Mouse (Mus musculus): ENCODE data around the gene Tspan8.

Gene Tspan8

DNA sequence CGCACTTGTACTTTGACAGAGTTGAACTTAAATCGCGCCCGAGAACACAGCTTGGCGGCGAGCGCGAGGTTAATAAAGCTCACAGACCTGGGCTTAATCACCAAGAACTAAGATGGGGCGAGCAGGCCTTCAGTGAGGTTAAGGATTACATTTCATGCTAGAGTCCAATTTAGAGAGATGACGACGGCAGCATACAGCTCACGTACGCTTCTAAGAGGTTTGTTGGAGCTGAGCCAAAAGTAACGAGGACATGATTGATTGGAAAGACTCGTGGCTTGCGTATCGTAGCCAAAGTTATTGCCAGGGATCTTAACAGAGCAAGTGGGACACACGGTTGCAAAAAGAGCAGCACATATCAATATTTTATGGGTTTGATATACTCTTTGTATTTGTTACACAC is 30.3 kb downstream of the Tspan8 start:
- DNase-seq: no peak

DNA sequence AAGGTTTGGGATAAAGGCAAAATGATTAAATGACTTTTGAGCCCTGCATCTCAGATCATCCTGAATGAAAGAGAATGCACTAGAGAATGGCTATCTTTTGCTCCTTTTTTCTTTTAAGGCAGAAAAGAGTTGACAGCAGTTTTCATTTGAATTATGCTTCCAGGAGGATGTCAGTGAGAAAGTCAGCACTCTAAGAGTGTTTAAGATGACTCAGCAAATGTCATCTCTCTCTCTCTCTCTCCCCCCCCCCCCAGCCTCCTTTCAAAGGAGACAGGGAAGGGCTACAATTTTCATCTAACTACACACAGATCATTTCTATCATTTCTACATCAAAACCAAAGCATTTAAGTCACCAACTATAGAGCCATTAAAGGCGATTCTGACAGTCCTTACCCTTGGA is 31.9 kb downstream of the Tspan8 start:
- no peak for DNase-seq

DNA sequence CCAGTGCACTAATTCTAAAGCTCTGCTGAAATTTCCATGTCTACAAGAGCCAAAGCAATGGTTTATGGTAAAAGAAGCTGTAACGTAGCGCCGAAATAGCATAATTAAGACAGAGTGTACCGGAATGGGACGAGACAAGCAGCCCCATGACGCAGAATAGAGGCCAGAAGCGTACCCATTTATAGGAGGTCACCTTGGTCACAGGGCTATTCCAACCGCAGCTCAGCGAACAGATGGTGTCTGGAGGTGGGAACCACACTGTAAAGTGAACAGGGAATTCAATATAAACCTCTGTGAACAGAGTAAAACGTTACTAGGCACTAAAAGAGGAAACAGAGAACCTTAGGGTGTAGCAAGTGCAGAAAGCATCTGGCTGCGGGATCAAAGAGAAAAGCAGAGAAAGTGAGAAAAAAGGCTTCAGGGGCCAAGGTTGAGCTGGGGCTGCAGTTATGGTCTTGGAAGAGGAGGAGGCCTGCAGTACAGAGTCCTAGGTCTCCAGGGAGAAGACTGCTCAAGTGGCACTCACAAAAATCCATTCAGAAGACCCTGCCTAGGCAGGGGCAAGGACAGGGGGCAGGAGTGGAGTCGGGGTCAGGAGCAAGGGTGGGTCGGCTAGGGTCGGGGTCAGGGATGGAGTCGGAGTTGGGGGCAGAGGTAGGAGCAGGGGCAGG is 43.7 kb downstream of the Tspan8 start:
- no peak for DNase-seq

DNA sequence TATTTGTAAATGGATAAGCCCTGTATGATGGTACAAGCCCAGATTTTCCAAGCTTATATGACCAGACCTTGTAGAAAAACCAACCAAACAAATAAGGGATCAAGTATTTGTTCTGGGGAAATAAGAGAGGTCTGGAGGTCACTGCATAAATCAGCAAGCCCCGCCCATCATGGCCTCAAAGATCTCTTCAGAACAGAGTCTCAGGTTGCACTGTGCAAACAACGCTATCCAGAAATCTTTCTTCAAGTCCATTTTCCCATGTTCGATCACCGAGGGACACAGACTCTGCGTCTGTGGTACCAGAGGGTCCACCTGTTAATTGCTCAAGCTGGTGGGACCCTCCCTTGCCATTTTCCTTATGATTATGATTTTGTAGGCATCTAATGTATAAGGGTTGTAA is 45.3 kb downstream of the Tspan8 start:
- DNase-seq: no peak

DNA sequence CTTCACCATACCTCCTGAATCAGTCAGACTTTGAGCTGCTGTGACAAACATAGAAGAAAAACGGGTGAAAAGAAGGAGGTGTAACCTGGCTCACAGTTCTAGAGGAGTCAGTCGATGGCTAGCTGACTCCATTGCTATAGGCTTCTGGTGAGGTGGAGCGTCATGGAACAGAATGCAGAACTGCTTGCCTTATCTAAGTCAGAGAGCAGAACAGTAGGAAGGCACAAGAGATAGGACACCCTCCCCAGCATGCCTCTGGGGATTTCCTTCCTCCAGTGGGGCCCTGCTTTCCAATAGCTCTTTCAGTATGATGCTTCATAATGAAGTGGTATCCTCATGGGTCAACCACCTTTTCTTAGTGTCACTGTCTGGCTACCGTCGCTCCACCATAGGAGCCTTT is 66.1 kb downstream of the Tspan8 start:
- no peak for DNase-seq

DNA sequence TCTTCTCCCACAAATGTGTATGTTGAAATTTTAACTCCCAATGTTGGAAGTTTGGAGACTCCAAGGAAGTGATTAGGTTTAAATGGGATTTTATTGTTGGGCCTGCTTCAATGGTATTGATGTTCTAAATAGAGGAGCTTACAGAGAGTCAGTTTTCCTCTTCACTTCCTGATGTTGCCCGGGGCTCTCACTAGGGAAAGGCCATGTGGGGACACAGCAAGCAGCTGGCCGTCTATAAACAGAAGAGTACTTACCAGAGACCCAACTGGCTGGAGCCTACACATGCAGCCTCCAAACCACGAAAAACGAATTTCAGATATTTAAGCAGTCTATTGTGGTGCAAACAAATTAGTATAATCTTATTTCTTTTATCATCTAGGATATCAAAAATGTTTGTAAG is 75.3 kb downstream of the Tspan8 start:
- DNase-seq: no peak

DNA sequence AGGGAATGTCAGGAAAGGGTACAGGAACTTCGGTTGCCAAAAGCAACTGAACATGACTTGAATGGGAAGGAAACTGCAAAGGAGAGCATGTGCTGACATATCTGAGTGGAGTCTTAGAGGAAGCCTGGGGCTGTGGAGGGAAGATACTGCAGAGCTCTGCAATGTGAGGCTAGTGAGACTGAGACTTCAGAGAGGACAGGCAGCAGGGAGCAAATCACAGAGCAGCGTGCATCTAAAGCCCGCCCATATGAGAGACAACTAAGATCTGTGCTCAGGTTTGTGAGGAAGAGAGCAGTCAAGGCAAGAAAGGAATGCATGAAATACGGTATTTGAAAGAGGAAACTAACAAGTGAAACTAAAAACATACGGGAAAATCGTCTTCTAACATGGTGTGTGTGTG is 76.3 kb downstream of the Tspan8 start:
- DNase-seq: no peak

DNA sequence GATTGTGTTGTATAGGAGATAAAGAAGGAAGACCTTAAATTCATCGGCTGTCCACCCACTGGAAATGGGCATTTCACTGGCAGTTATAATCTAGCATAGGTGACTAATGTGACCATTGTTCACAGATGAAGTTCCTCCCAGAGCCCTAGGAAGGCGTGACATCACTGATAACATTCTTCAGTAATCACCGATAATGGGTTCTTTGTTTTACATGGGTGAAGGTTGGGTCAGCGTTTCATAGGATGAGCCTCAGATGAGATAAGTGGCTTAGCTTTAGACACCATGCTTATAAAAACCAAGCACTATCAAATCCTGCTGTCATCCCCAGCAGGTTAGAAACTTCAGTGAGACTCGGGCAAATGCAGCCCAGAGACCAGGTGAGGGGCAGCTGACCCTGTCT is 77.4 kb downstream of the Tspan8 start:
- no peak for DNase-seq

DNA sequence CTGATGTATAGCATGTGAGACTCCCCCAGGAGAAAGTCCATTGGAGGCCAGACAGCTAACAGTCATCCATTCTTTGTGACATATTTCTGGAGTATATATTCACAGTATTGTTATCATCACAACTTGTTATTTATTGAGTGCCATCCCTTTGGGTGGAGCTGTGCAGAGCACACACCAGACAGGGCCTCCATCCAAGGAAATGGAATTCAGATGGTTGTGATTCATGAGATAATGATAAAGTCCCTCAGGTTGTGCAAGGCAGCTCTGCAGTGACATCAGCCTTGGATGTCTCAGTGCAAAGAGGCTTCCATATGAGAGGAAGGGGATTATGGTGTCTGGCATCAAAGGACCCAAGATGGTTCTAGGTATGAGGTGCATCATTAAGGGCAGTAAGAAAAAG is 80.1 kb downstream of the Tspan8 start:
- no peak for DNase-seq

DNA sequence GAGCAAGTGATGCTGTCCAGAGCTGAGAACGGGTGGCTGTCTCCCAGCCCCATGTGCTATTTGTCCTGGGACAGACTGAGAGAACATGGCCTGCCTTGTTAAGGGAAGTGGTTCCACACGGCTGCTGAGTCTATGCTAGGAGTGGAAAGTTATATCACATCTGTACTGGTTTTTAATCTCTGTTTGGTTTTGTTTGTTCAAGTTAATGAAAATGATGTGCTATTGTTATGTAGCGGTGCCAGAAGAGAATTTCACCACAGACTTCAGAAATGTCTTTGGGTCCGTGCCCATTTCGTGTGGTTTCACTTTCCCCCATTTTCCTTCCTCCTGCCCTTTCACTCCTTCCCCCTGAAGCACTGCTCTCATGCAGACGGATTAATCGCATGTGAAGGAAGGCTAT is 80.6 kb downstream of the Tspan8 start:
- DNase-seq: no peak

All from cerebellum, adult 18-20 months (tissue).